Mouse (Mus musculus): Measurements from ENCODE around the gene Olfr1312.
"Not testable (repeated sequence)": the region's sequence is repeated elsewhere in the genome, so short reads cannot be mapped to it uniquely, and the experiment has no call there.

The Olfr1312 gene

DNA sequence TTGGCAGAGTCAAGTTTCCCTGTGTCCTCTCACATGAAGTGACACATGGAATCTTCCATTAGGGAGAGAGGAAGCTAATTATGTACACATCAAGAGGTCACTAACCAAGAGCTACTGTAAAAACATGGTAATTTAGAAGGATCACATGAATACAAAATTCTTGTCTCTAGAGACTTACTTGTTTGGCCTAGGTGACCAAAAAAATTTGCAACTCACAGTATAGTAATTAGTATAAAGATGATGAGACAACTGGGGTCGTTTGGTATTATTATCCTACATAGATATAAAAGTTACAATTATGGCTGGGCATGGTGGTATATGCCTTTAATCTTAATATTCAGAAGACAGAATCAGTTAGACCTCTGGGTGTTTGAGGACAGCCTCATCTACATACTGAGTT, at the start of gene Olfr1312:
Gene Olfr1312 (minus strand): TSS at position 101 of the 400 bp plus-strand sequence.
- DNase-seq (ENCODE audit: low spot score) = no peak

- no peak for DNase-seq (ENCODE audit: low spot score)
Measured at GRCm38 (mm10) chr2:112096681-112097080, 46.6 kb upstream of the Olfr1312 start, which contains the start of gene Olfr1314. Olfr1314 (minus strand) TSS chr2:112096781.

GRCm38 (mm10) chr2:112077743-112078142, 27.7 kb upstream of the Olfr1312 start, which contains the start of gene Olfr1313:
Olfr1313 (minus strand) TSS chr2:112077843.
- no peak for DNase-seq (ENCODE audit: low spot score)

- not testable (repeated sequence) for DNase-seq (ENCODE audit: low spot score)
Measured at GRCm38 (mm10) chr2:112026971-112027370, 23.1 kb downstream of the Olfr1312 start.

DNA sequence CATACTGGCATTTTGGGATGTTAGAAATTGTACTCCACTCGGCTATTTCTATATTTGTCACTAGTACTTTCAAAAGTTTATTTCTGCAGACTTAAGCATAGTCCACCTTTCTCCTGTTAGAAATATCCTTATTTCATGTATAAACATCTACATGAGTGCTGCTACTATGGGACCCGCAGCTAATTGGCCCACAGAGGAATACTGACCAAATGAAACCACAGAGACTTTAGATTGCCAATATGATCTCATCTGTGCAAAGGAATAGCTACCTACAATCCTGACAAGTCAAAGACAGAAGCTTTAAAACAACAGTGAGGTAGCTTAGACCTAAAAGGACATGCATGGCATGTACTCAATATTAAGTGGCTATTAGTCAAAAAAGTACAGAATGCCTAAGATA, 25.7 kb downstream of the Olfr1312 start, which contains the start of gene Olfr1311:
Gene Olfr1311 (minus strand): TSS at position 101 of the 400 bp plus-strand sequence.
- DNase-seq (ENCODE audit: low spot score) = no peak

DNA sequence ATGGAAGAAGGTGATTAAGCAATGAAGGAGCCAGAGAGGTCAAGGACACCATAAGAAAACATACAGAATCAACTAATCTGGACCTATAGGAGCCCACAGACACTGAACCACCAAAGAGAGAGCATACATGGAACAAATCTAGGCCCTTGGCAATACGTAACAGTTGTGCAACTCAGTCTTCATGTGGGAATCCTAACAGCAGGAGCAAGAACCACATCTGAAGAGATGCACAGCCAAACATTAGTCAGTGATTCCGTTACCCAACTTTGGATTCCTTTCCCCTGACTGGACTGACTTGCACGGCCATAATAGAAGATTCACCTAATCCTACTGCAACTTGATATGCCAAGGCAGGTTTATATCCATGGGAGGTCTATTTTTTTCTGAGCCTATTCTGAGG, 35.1 kb downstream of the Olfr1312 start:
- DNase-seq (ENCODE audit: low spot score) = no peak

DNA sequence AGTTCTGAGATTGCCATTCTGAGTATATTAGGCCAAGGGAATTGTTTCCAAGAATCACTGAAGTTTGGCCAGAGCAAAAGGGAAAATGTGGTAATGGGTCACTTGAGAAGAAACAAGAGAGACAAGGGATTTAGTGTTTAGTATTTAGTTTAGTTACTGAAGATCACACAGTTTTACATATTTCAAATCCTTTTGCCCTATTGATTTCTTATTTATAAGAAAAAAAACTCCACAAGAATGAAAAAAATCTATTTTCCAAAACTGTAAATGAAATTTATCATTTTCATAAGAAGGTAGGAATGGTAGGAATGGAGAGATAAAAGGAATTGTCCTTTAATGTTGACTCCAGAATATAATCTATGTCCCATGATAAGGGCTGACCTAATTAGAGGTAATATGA, 37.4 kb downstream of the Olfr1312 start, which contains the start of gene Olfr1310:
Gene Olfr1310 (minus strand): TSS at position 101 of the 400 bp plus-strand sequence.
- DNase-seq (ENCODE audit: low spot score) = no peak

- no peak for DNase-seq (ENCODE audit: low spot score)
Measured at GRCm38 (mm10) chr2:111990181-111990580, 59.9 kb downstream of the Olfr1312 start, which contains the start of gene Olfr1309. Olfr1309 (minus strand) TSS chr2:111990281.
